Mouse (Mus musculus): Measurements from ENCODE around the gene Ppp6r1.

DNA sequence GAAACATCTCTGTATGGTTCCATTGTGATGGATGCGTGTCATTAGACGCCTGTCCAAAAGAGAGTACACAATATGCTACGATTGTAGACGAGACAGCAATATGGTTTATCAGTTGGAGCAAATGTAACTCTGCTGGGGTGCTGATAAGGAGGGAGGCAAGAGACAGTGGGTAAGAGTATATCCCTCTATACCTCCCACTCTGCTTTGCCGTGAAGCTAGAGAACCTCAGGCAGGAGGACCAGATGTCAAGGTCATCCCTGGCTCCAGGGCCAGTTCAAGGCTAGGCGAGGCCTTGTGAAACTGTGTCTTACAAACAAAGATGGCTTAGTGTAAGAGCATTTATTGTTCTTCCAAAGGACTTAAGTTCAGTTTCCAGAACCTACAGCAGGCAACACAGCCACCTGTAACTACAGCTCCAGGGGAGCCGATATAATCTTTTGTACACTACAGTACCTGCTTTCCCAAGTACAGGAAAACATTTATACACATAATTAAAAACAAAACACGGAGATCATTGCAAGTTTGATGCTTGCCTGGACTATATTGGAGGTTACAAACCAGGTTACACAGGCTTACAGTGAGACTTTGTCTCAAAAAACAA, 11.9 kb upstream of the Ppp6r1 start:
- TF ChIP-seq USF2 (IDR thresholded peaks at IDR 0.05; ENCODE audit: borderline replicate concordance in 1 of 2, insufficient read depth in 1 of 2, low read depth in 1 of 2, low read length in 2 of 2) (no peak), CTCF (IDR thresholded peaks at IDR 0.05 in 2 of 3, conservative IDR thresholded peaks at IDR 0.05 in 1 of 3; ENCODE audit: control insufficient read depth in 1 of 3, insufficient read depth in 1 of 3, low read depth in 2 of 3, low read length in 3 of 3, poor library complexity in 1 of 3, severe bottlenecking in 1 of 3) (no peak), ZNF384 (IDR thresholded peaks at IDR 0.05; ENCODE audit: low read depth, low read length) (no peak), MAFK (IDR thresholded peaks at IDR 0.05; ENCODE audit: borderline replicate concordance, low read depth, low read length) (no peak), ZC3H11A (IDR thresholded peaks at IDR 0.05; ENCODE audit: low read depth, low read length) (no peak), MEF2A (IDR thresholded peaks at IDR 0.05; ENCODE audit: extremely low read depth, insufficient replicate concordance, low read depth, low read length, poor library complexity, severe bottlenecking) (no peak), POLR2A (IDR thresholded peaks at IDR 0.05; ENCODE audit: control insufficient read depth in 1 of 2, insufficient read depth in 1 of 2, low read depth in 1 of 2, low read length in 2 of 2, poor library complexity in 1 of 2) (no peak), POLR2AphosphoS2 (IDR thresholded peaks at IDR 0.05; ENCODE audit: low read length) (no peak)

Measured in MEL (cell line).